ENCODE assay signal across 8 mouse cellular contexts in genomic region chr9:80066367-80067220, GRCm38 (mm10). TPM values are rescaled to one million over a fixed set of nuclear protein-coding genes. Genes with fewer than 3 reads are reported as not detected.
A peak's percentile ranks its signal among the peaks of the same experiment; 100 is the strongest.
DNase-seq lines count a peak whose midpoint lies in the region; ATAC-seq and TF ChIP-seq lines count a peak whose summit lies in the region.

Senp6 (plus strand) TSS chr9:80066903.

- TF ChIP-seq POLR2A in liver, adult 2 months (IDR thresholded peaks at IDR 0.05; ENCODE audit: extremely low read depth, insufficient read depth, low read length) = 0 out of 2 replicates have a peak, but pooled peaks have one; percentile 31

- no peaks in the 10 kb centered on the region for H3K27me3 ChIP-seq in embryonic facial prominence, embryonic 14.5 days (replicated peaks; ENCODE audit: control insufficient read depth, insufficient read depth, low read length)
- no peaks in the 10 kb centered on the region for H3K27me3 ChIP-seq in liver, adult 2 months (ENCODE audit: control insufficient read depth, insufficient read depth, low read length)
- no peaks in the 10 kb centered on the region for H3K27me3 ChIP-seq in stomach, embryonic 14.5 days (ENCODE audit: control insufficient read depth, insufficient read depth, low read length)

- ATAC-seq in embryonic facial prominence, embryonic 14.5 days (ENCODE audit: low read depth) = peak; percentile 89
- ATAC-seq in monocyte, adult 5-6 weeks (replicated peaks; ENCODE audit: insufficient number of reproducible peaks, low FRiP score, low TSS enrichment, poor library complexity, severe bottlenecking) = peak; percentile 51
- ATAC-seq in stomach, embryonic 14.5 days (ENCODE audit: insufficient number of reproducible peaks, insufficient read depth, low FRiP score, low read depth) = peak; percentile 90

- peaks cover 16% of the 10 kb centered on the region; the same call in 1 of the 2 replicates for H3K9me3 ChIP-seq in embryonic facial prominence, embryonic 14.5 days (ENCODE audit: control insufficient read depth, low read length)
- peaks cover 4% of the 10 kb centered on the region; the same call in 1 of the 2 replicates for H3K9me3 ChIP-seq in stomach, embryonic 14.5 days (ENCODE audit: control insufficient read depth, low read depth, low read length)

- H3K27ac ChIP-seq in embryonic facial prominence, embryonic 14.5 days (replicated peaks; ENCODE audit: low read depth, low read length) = peak within 1 kb of the TSS; percentile 100
- peak within 1 kb of the TSS; percentile 97 for H3K27ac ChIP-seq in liver, adult 2 months (replicated peaks; ENCODE audit: insufficient read depth, low read depth, low read length)
- H3K27ac ChIP-seq in stomach, embryonic 14.5 days (ENCODE audit: low read length) = peak within 1 kb of the TSS; percentile 100

- peak; percentile 90 for DNase-seq in A20 (ENCODE audit: low read depth, low spot score)
- peak; percentile 82 for DNase-seq in adrenal gland, postnatal 25 days
- peak; percentile 84 for DNase-seq in embryonic facial prominence, embryonic 14.5 days (ENCODE audit: low spot score)
- DNase-seq in heart, adult 8-10 months (ENCODE audit: low spot score) = peak; percentile 39
- DNase-seq in kidney, adult 8-10 months = peak; percentile 53 to 64
- no peak for DNase-seq in liver, adult 2 months (ENCODE audit: extremely low read depth, low read depth, low spot score)

- TF ChIP-seq CTCF in liver, adult 2 months (IDR thresholded peaks at IDR 0.05; ENCODE audit: low read depth, low read length) = no peak

- H3K36me3 ChIP-seq in embryonic facial prominence, embryonic 14.5 days (ENCODE audit: control insufficient read depth, insufficient read depth, low read length) = no peaks in the 10 kb centered on the region
- no peaks in the 10 kb centered on the region for H3K36me3 ChIP-seq in liver, adult 2 months (ENCODE audit: control insufficient read depth, insufficient read depth, low read length)
- no peaks in the 10 kb centered on the region for H3K36me3 ChIP-seq in stomach, embryonic 14.5 days (ENCODE audit: control insufficient read depth, insufficient read depth, low read length)

- H3K4me2 ChIP-seq in embryonic facial prominence, embryonic 14.5 days (ENCODE audit: low read depth, low read length) = peak within 1 kb of the TSS; percentile 63
- peak within 1 kb of the TSS; percentile 55 for H3K4me2 ChIP-seq in stomach, embryonic 14.5 days (replicated peaks; ENCODE audit: low read depth, low read length)

- H3K79me2 ChIP-seq in liver, adult 2 months (ENCODE audit: control insufficient read depth, insufficient read depth, low read length) = peaks cover 17% of the 10 kb centered on the region

- WGBS in embryonic facial prominence, embryonic 14.5 days = 1% methylated on average over 15 of the region's 74 CpGs
- under 1% methylated on average over 71 of the region's 74 CpGs for WGBS in liver, adult 2 months
- under 1% methylated on average over 55 of the region's 74 CpGs for WGBS in stomach, embryonic 14.5 days

- peak within 1 kb of the TSS; percentile 96 for H3K9ac ChIP-seq in embryonic facial prominence, embryonic 14.5 days (ENCODE audit: low read depth, low read length)
- peak within 1 kb of the TSS; percentile 97 for H3K9ac ChIP-seq in liver, adult 2 months (ENCODE audit: low read depth, low read length)
- peak within 1 kb of the TSS; percentile 100 for H3K9ac ChIP-seq in stomach, embryonic 14.5 days (replicated peaks; ENCODE audit: low read depth, low read length)

- peak within 1 kb of the TSS; percentile 86 for H3K4me3 ChIP-seq in embryonic facial prominence, embryonic 14.5 days (ENCODE audit: low read depth, low read length)
- H3K4me3 ChIP-seq in liver, adult 2 months (ENCODE audit: insufficient read depth, low read depth, low read length) = peak within 1 kb of the TSS; percentile 99
- peak within 1 kb of the TSS; percentile 97 for H3K4me3 ChIP-seq in stomach, embryonic 14.5 days (ENCODE audit: low read depth, low read length)

- H3K4me1 ChIP-seq in embryonic facial prominence, embryonic 14.5 days (ENCODE audit: control insufficient read depth, insufficient read depth, low read length) = peaks cover 15% of the 10 kb centered on the region
- peaks cover 7% of the 10 kb centered on the region; the same call in 1 of the 2 replicates for H3K4me1 ChIP-seq in liver, adult 2 months (ENCODE audit: control insufficient read depth, insufficient read depth, low read length)
- H3K4me1 ChIP-seq in stomach, embryonic 14.5 days (ENCODE audit: control insufficient read depth, insufficient read depth, low read length) = peaks cover 4% of the 10 kb centered on the region

RNA-seq across cellular contexts. Expression of gene Senp6, which starts in this region (rescaled TPM):
- 118 and 122 TPM in 2 replicates for total RNA-seq in adrenal gland, postnatal 25 days (2021)
- polyA plus RNA-seq in embryonic facial prominence, embryonic 14.5 days (2014; fragmentation: Nextera tagmentation; extraction: Ambion mirVana) = 59.9 and 65.2 TPM in 2 replicates
- total RNA-seq in heart, adult 8-10 months (2022) = 10 to 100 TPM; 59.8 to 73.0 (median 66.9) TPM
- 44.0 and 44.8 TPM in 2 replicates for total RNA-seq in liver, adult 2 months (2014; rRNA removed)
- polyA plus RNA-seq in liver, adult 2 months (2012; rRNA removed) = 6.7 and 7.8 TPM in 2 replicates
- 158 to 223 TPM (median 179 TPM) in 3 replicates for total RNA-seq in monocyte, adult 5-6 weeks (2017)
- polyA plus RNA-seq in stomach, embryonic 14.5 days (2014; fragmentation: Nextera tagmentation; extraction: Ambion mirVana) = 76.8 and 78.7 TPM in 2 replicates
